15 mouse cellular contexts compared by ENCODE assay signal in the genomic region with DNA sequence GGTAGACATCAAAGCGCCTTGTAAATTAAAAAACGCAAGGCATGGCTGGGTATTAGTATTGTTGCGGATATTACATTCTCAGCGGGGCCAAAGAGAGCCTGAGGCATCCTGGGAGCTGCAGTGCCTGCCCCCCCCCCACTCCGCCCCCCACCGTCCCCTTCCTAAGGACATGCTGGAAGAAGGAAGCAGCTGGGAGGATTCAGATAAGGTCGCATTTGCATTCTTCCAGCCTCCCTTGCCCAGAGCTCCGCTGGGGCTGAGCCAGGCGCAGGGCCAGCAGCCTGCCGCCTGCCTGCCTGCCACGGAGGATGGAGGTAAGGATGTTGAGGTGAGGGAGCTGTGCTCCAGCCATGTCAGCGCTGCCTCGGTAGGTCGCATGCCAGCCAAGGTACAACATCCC.
DNase-seq lines count a peak whose midpoint lies in the region; ATAC-seq lines count a peak whose summit lies in the region.
"Had no signal": no experiment of that assay in that cellular context is flagged by ENCODE, and none has a peak within 500 bp of the region (broad histone marks: within the 10 kb centered on the region; RNA-seq: fewer than 3 reads in every experiment).

No protein-coding gene starts in this region.

- H3K36me3 ChIP-seq in forebrain, embryonic 11.5 days (ENCODE audit: control insufficient read depth, insufficient read depth, low read length) = no peaks in the 10 kb centered on the region
- no peaks in the 10 kb centered on the region for H3K36me3 ChIP-seq in forebrain, embryonic 15.5 days
- no peaks in the 10 kb centered on the region for H3K36me3 ChIP-seq in hindbrain, embryonic 16.5 days (ENCODE audit: control insufficient read depth, insufficient read depth, low read length)
- H3K36me3 ChIP-seq: heart, embryonic 15.5 days; limb, embryonic 12.5 days; stomach, embryonic 15.5 days had no signal

- no peaks in the 10 kb centered on the region; the same call in 1 of the 2 replicates for H3K4me1 ChIP-seq in forebrain, embryonic 11.5 days (replicated peaks; ENCODE audit: control insufficient read depth, insufficient read depth, low read length)
- H3K4me1 ChIP-seq in forebrain, embryonic 15.5 days = peaks cover 7% of the 10 kb centered on the region
- peaks cover 4% of the 10 kb centered on the region for H3K4me1 ChIP-seq in hindbrain, embryonic 16.5 days (ENCODE audit: control insufficient read depth, insufficient read depth, low read depth, low read length)
- H3K4me1 ChIP-seq: heart, embryonic 15.5 days; limb, embryonic 12.5 days; stomach, embryonic 15.5 days had no signal

- no peak overlapping the region for H3K4me2 ChIP-seq in forebrain, embryonic 11.5 days (ENCODE audit: low read depth, low read length, severe bottlenecking)
- no peak overlapping the region for H3K4me2 ChIP-seq in forebrain, embryonic 15.5 days (replicated peaks)
- peak overlapping the region; percentile 7; the same call in 1 of the 2 replicates for H3K4me2 ChIP-seq in hindbrain, embryonic 16.5 days (ENCODE audit: low read length)
- H3K4me2 ChIP-seq: heart, embryonic 15.5 days; limb, embryonic 12.5 days; lung, embryonic 14.5 days; stomach, embryonic 15.5 days had no signal

- H3K4me3 ChIP-seq in forebrain, embryonic 11.5 days (ENCODE audit: low read depth, low read length) = no peak overlapping the region
- no peak overlapping the region for H3K4me3 ChIP-seq in forebrain, embryonic 15.5 days
- H3K4me3 ChIP-seq in hindbrain, embryonic 16.5 days (ENCODE audit: low read length) = no peak overlapping the region
- H3K4me3 ChIP-seq: heart, embryonic 15.5 days; layer of hippocampus, adult 2 months; limb, embryonic 12.5 days; stomach, embryonic 15.5 days had no signal

- ATAC-seq in forebrain, embryonic 11.5 days (replicated peaks; ENCODE audit: low FRiP score) = no peak
- ATAC-seq in forebrain, embryonic 15.5 days (replicated peaks) = no peak
- peak; percentile 45; the same call in 1 of the 2 replicates for ATAC-seq in hindbrain, embryonic 16.5 days

- peak; percentile 51 for DNase-seq in forebrain, embryonic 11.5 days (ENCODE audit: low spot score)
- peak; percentile 42 to 48 for DNase-seq in right cerebral cortex, postnatal 10 days (ENCODE audit: low spot score in 2 of 2)
- no peak for DNase-seq in right cerebral cortex, postnatal 4 days
- DNase-seq in thymus, postnatal 10 days (ENCODE audit: low spot score in 2 of 2) = no peak
- no peak for DNase-seq in kidney, postnatal 14 days
- DNase-seq in layer of hippocampus, adult 18-20 months (ENCODE audit: low spot score in 2 of 2) = no peak
- DNase-seq: B cell, adult 2 months; kidney, adult 11 months; lung, embryonic 14.5 days had no signal

- H3K9me3 ChIP-seq in forebrain, embryonic 11.5 days (ENCODE audit: control insufficient read depth, low read length) = no peaks in the 10 kb centered on the region
- no peaks in the 10 kb centered on the region for H3K9me3 ChIP-seq in forebrain, embryonic 15.5 days
- H3K9me3 ChIP-seq in hindbrain, embryonic 16.5 days (ENCODE audit: control insufficient read depth, low read length) = no peaks in the 10 kb centered on the region
- H3K9me3 ChIP-seq: heart, embryonic 15.5 days; limb, embryonic 12.5 days; stomach, embryonic 15.5 days had no signal

- WGBS in forebrain, embryonic 11.5 days = 29% methylated on average over 14 of the region's 14 CpGs
- WGBS in forebrain, embryonic 15.5 days = 33% methylated on average over 14 of the region's 14 CpGs
- 16% methylated on average over 13 of the region's 14 CpGs for WGBS in hindbrain, embryonic 16.5 days

- H3K27me3 ChIP-seq in forebrain, embryonic 11.5 days (ENCODE audit: control insufficient read depth, insufficient read depth, low read length) = no peaks in the 10 kb centered on the region
- no peaks in the 10 kb centered on the region for H3K27me3 ChIP-seq in forebrain, embryonic 15.5 days
- no peaks in the 10 kb centered on the region for H3K27me3 ChIP-seq in hindbrain, embryonic 16.5 days (replicated peaks; ENCODE audit: control insufficient read depth, insufficient read depth, low read length)
- H3K27me3 ChIP-seq: heart, embryonic 15.5 days; stomach, embryonic 15.5 days had no signal

- H3K9ac ChIP-seq in forebrain, embryonic 11.5 days (ENCODE audit: low read length) = no peak overlapping the region
- no peak overlapping the region for H3K9ac ChIP-seq in forebrain, embryonic 15.5 days (replicated peaks)
- H3K9ac ChIP-seq in hindbrain, embryonic 16.5 days (ENCODE audit: low read depth, low read length) = no peak overlapping the region
- H3K9ac ChIP-seq: heart, embryonic 15.5 days; limb, embryonic 12.5 days; lung, embryonic 14.5 days; stomach, embryonic 15.5 days had no signal

- H3K27ac ChIP-seq in forebrain, embryonic 11.5 days (ENCODE audit: low read depth, low read length) = no peak overlapping the region
- no peak overlapping the region for H3K27ac ChIP-seq in forebrain, embryonic 15.5 days (replicated peaks)
- H3K27ac ChIP-seq in hindbrain, embryonic 16.5 days (ENCODE audit: low read depth, low read length) = peak overlapping the region; percentile 6
- H3K27ac ChIP-seq: heart, embryonic 15.5 days; layer of hippocampus, adult 2 months; limb, embryonic 12.5 days; stomach, embryonic 15.5 days had no signal

Comparison
In these comparisons a context has a peak if more than half of its experiments do, and no peak if none do; other contexts are left out.
1. DNase-seq: peak in forebrain, embryonic 11.5 days (single experiment) and right cerebral cortex, postnatal 10 days (2 of 2); none in right cerebral cortex, postnatal 4 days (single experiment), thymus, postnatal 10 days (0 of 2), kidney, postnatal 14 days (single experiment) and layer of hippocampus, adult 18-20 months (0 of 2).